Mouse (Mus musculus) macrophage (primary cell): ENCODE measurements around the gene Otub1. TPM values are rescaled to one million over a fixed set of nuclear protein-coding genes. Genes with fewer than 3 reads are reported as not detected.

ENCODE experiments used
- H3K27ac ChIP-seq: fragments of 350-480 bp; formaldehyde crosslinking; 2 replicates; pipeline ENCODE4 v1.9.0; 2021
- H3K36me3 ChIP-seq: fragments of 350-480 bp; formaldehyde crosslinking; 2 replicates; pipeline ENCODE4 v1.9.0; 2021; ENCODE audit errors: inconsistent target
- H3K4me3 ChIP-seq: fragments of 350-480 bp; formaldehyde crosslinking; 2 replicates; pipeline ENCODE4 v1.9.0; 2021; ENCODE audit errors: inconsistent target
- H3K79me2 ChIP-seq: fragments of 350-480 bp; formaldehyde crosslinking; 2 replicates; pipeline ENCODE4 v1.9.0; 2021; ENCODE audit errors: inconsistent target
- WGBS: methylation state at CpG from one replicate; pipeline ENCODE4 v1.1.7; 2026; ENCODE audit warnings: inconsistent platforms; ENCODE audit not compliant: missing documents; 5-methylcytosine and 5-hydroxymethylcytosine counted together
- polyA plus RNA-seq: library from polyadenylated mRNA; stranded (reverse); fragments of 250-400 nt; gene quantifications from 3 replicates; pipeline ENCODE4 v1.2.4, GENCODE M21; 2018; ENCODE audit warnings: inconsistent platforms

Otub1 gene
- polyA plus RNA-seq, 1 experiment from 2014 or later, result 63.3 TPM

DNA sequence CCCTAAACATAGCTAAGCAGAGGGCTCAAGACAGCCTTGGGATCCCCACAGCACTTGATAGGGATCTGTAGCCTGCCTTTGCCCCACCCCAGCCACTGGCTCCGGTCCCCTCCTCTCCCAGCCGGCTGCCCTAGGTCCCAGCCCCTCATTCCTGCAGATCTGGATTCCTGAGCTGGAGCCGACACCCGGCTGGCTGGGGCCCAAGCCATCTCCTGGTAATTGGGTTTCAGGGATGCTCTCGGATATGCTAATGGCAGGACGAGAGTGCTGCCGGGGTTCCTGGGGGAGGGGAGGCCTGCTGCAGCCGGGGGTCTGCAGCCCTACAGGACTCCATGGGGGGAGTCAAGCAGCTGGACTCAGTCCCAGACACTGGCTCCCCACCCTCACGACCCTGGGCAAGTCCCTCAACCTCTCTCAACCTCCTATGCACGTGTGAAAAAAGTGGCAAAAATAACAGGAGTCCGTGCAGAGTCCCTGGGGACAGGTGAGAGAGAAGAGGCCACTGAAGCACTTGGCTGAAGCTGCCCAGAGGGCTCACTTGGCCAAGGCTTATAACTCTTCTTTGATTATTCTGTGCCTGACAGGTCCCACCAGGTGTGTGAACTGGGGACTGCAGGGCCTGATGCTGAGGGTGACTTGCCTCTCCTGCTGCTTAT, 29.9 kb downstream of the Otub1 start:
- H3K36me3 ChIP-seq, result no peaks in the 10 kb centered on the region
- 90% methylated on average over 10 of the region's 11 CpGs for WGBS
- no peaks in the 10 kb centered on the region for H3K79me2 ChIP-seq
- no peak overlapping the region for H3K4me3 ChIP-seq
- H3K27ac ChIP-seq, result no peak overlapping the region

GRCm38 (mm10) chr19:7172051-7172866, 33.9 kb downstream of the Otub1 start:
- WGBS, result 77% methylated on average over 12 of the region's 13 CpGs
- no peak overlapping the region for H3K27ac ChIP-seq
- no peak overlapping the region for H3K4me3 ChIP-seq
- H3K36me3 ChIP-seq, result no peaks in the 10 kb centered on the region
- no peaks in the 10 kb centered on the region for H3K79me2 ChIP-seq

DNA sequence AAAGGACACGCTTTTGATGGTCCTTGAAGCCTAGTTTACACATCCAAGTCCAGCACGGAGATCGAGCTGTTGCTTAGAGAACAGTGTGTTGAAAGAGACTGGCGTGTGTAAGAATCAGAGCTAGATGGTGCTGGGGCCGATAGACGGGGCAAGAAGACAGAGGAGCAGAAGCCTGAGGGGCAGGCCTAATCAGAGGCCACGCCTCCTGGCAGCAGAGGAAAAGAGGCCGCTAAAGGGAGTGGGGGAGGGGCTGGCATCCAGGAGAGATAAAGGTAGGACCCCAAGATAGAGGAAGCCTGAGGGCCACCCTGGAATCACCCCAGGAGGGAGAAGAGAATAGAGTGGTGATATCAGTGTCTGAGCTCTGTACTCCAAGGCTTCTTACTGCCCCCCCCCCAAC, 34.7 kb downstream of the Otub1 start:
- 65% methylated on average over 8 of the region's 8 CpGs for whole genome bisulfite sequencing
- no peaks in the 10 kb centered on the region for H3K36me3 ChIP-seq
- no peak overlapping the region for H3K27ac ChIP-seq
- H3K4me3 ChIP-seq, result no peak overlapping the region
- no peaks in the 10 kb centered on the region for H3K79me2 ChIP-seq

DNA sequence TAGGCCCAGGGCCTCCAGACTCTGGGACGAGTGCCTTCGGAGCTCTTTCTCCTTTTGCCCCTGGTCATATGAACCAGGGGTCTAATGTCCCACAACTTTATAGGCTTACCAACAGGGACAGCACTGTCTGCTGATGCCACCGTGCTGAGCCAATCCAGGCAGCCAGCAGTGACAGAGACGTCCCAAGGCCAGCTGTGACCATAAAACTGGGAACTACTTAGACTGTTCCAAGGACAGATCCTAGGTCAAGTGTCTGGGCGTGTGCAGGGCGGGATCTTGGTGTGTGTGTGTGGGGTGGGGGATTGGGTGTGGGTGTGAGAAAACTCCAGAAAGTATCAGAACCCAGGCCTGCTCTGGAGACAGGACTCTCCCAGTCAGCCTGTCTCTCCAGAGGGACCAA, 35.2 kb downstream of the Otub1 start:
- no peaks in the 10 kb centered on the region for H3K79me2 ChIP-seq
- WGBS, result 95% methylated on average over 6 of the region's 6 CpGs
- no peak overlapping the region for H3K4me3 ChIP-seq
- no peaks in the 10 kb centered on the region for H3K36me3 ChIP-seq
- H3K27ac ChIP-seq, result no peak overlapping the region

- no peaks in the 10 kb centered on the region for H3K79me2 ChIP-seq
Observed at GRCm38 (mm10) chr19:7168423-7168822, 37.7 kb downstream of the Otub1 start.

DNA sequence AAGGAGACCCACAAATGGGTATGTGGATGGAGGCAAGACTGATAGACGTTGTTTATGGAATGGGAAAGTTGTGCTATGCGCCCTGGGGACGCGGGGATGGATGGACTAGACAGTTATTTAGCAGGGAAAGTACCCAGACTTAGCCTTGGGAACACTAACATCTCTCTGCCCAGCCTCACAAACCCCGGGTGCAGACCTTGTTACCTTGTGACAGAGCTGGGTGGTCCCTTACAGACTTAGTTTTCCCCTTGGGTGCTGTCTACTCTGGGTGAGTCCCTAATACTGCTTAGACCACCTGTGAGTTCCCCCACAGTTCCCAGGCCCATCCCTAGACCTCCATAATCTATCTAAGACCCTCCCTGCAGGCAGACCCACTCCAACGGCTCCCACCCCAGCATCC, 39.3 kb downstream of the Otub1 start:
- Histone ChIP-seq H3K36me3 (no peaks in the 10 kb centered on the region), H3K79me2 (no peaks in the 10 kb centered on the region), H3K27ac (no peak overlapping the region), H3K4me3 (no peak overlapping the region)
- 37% methylated on average over 6 of the region's 6 CpGs for WGBS

More at GRCm38 (mm10) chr19:7168423-7168822, 37.7 kb downstream of the Otub1 start:
- H3K4me3 ChIP-seq, result no peak overlapping the region
- H3K36me3 ChIP-seq, result no peaks in the 10 kb centered on the region
- WGBS, result 89% methylated on average over 2 of the region's 2 CpGs
- no peak overlapping the region for H3K27ac ChIP-seq

GRCm38 (mm10) chr19:7166200-7166711, 39.9 kb downstream of the Otub1 start:
- no peaks in the 10 kb centered on the region for H3K79me2 ChIP-seq

GRCm38 (mm10) chr19:7165509-7166199, 40.5 kb downstream of the Otub1 start:
- no peak overlapping the region for H3K4me3 ChIP-seq
- no peaks in the 10 kb centered on the region for H3K36me3 ChIP-seq
- H3K79me2 ChIP-seq, result no peaks in the 10 kb centered on the region
- no peak overlapping the region for H3K27ac ChIP-seq
- WGBS, result 1% methylated on average over 88 of the region's 105 CpGs

More at GRCm38 (mm10) chr19:7166200-7166711, 39.9 kb downstream of the Otub1 start:
- no peak overlapping the region for H3K27ac ChIP-seq
- H3K4me3 ChIP-seq, result no peak overlapping the region
- 12% methylated on average over 12 of the region's 15 CpGs for WGBS
- no peaks in the 10 kb centered on the region for H3K36me3 ChIP-seq

- H3K4me3 ChIP-seq, result no peak overlapping the region
- no peaks in the 10 kb centered on the region for H3K79me2 ChIP-seq
- no peaks in the 10 kb centered on the region for H3K36me3 ChIP-seq
- H3K27ac ChIP-seq, result no peak overlapping the region
- 5% methylated on average over 35 of the region's 35 CpGs for WGBS
Observed at GRCm38 (mm10) chr19:7164820-7165323, 41.2 kb downstream of the Otub1 start.

- H3K4me3 ChIP-seq, result no peak overlapping the region
- H3K36me3 ChIP-seq, result no peaks in the 10 kb centered on the region
- no peaks in the 10 kb centered on the region for H3K79me2 ChIP-seq
- 16% methylated on average over 6 of the region's 6 CpGs for WGBS
- H3K27ac ChIP-seq, result no peak overlapping the region
Observed at GRCm38 (mm10) chr19:7164238-7164637, 41.9 kb downstream of the Otub1 start.

DNA sequence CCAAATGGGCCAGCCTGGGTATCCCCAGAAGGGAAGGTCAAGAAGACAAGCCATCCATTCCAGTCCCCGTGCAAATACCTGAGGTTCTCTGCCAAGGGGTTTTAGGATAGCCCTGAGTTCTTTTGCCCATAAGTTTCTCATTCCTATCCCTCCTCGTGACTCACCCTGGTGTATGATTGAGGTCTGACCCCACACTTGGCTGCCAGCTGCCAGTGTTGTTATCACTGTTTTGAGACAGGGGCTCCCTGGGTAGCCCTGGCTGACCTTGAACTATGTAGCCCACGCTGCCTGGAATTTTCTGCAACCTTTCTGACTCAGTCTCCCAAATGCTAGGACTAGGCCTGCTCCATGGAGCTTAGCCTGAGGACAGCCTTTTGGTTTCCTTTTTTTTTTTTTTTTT, 45.1 kb downstream of the Otub1 start:
- no peaks in the 10 kb centered on the region for H3K36me3 ChIP-seq
- H3K79me2 ChIP-seq, result no peaks in the 10 kb centered on the region
- no peak overlapping the region for H3K27ac ChIP-seq
- no peak overlapping the region for H3K4me3 ChIP-seq
- WGBS, result 84% methylated on average over 3 of the region's 3 CpGs

DNA sequence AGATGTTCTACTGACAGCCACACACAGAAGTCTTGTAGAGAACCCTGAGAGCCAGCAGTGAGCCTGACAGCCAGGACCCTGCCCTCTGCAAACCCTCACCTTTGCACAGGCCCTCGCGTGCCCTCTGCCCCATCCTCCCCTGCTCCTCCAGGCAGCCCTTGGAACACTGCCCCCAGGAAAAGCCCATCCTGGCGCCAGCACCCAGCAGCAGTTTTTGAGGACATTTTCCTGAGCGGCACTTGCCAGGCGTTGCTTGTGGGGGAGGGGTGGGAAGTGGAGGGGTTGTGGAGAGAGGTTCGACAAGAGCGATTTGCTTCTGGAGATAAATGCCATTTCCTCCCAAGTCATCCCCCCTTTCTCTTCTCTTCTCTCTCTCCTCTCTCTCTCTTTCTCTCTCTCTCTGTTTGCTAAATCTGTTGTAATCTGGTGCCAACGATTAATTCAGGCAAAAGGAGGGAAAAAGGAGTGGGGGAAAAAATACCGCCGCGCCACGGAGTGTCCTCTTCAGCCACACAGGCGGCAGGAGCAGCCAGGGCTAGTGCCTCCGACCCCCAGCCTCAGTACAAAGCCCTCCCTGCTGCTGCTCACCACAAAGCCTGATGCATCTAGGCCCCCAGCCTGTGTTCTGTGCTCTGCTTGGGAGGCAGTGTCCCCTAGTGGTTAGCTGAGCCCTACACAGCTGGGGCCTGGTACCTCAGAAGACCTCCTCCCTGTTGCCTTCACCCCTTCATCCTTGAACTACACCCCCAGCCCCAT, 45.8 kb downstream of the Otub1 start:
- WGBS, result 84% methylated on average over 13 of the region's 14 CpGs

DNA sequence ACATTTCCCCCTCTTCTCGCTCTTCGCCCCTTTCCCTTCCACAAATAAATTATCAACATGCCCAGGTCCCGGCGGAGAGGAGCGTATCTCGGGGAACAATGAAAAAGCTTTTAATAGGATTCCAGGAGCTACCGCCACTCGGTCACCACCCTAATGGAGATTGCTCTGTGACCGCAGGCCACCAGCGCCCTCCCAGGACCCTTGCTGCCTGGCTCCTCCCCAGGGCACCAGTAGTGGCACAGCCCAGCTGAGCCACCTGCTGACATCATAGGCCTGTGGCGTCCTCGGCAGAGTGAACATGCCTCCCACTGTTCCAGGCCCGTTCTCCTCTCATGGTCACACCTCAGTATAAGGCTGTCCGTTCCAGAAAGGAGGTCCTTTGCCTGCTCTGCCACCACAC, 48.4 kb downstream of the Otub1 start:
- Histone ChIP-seq H3K79me2 (no peaks in the 10 kb centered on the region), H3K36me3 (no peaks in the 10 kb centered on the region), H3K4me3 (no peak overlapping the region), H3K27ac (no peak overlapping the region)
- 97% methylated on average over 13 of the region's 14 CpGs for WGBS

More for the DNA sequence above, 45.8 kb downstream of the Otub1 start:
- Histone ChIP-seq H3K36me3 (no peaks in the 10 kb centered on the region), H3K79me2 (no peaks in the 10 kb centered on the region), H3K27ac (no peak overlapping the region), H3K4me3 (no peak overlapping the region)

DNA sequence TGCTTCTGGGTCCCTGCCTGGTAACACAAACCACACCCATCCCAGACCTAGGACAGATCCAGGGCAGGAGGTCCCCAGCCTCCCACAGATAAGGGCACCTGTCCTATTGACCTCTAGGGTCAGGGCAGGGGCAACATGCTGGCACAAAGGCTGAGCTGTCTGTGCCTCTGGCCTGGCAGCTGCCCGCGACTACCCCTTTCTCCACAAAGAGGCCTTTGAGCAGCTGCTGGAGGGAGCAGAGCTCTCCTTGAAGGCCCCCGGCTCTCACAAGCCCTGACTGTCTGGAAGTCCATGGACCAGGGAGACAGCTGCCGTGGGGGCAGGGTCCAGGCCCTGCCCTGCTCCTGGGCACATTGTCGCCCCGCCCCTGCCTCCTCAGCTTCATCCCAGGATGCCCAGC, 50.9 kb downstream of the Otub1 start:
- H3K36me3 ChIP-seq, result no peaks in the 10 kb centered on the region
- H3K27ac ChIP-seq, result no peak overlapping the region
- WGBS, result 87% methylated on average over 6 of the region's 6 CpGs
- H3K4me3 ChIP-seq, result no peak overlapping the region
- no peaks in the 10 kb centered on the region for H3K79me2 ChIP-seq
